Mouse (Mus musculus) embryonic facial prominence, embryonic 11.5 days (tissue): Measurements from ENCODE around the gene Serping1. TPM values are rescaled to one million over a fixed set of nuclear protein-coding genes. Genes with fewer than 3 reads are reported as not detected.
A peak's percentile ranks its signal among the peaks of the same experiment; 100 is the strongest.
"Not testable (repeated sequence)": the region's sequence is repeated elsewhere in the genome, so short reads cannot be mapped to it uniquely, and the experiment has no call there.

Source experiments
- ATAC-seq: fragments of 200-750 bp; cut with Nextera tagmentation; replicated peaks from 2 replicates; pipeline ENCODE4 v1.8.0; 2017; ENCODE audit warnings: low read depth; ENCODE audit not compliant: insufficient number of reproducible peaks, low FRiP score, low TSS enrichment
- DNase-seq: peaks from one replicate; pipeline ENCODE4 v3.0.0-alpha.2; 2015; ENCODE audit warnings: low spot score
- H3K27ac ChIP-seq: fragments of 300-500 bp; sonication (generic); replicated peaks from 2 replicates; pipeline ENCODE4 v1.5.1; 2014; ENCODE audit warnings: mild to moderate bottlenecking, low read depth, low read length, control low read depth
- H3K27me3 ChIP-seq: fragments of 300-500 bp; sonication (generic); 2 replicates; pipeline ENCODE4 v1.6.1; 2014; ENCODE audit warnings: mild to moderate bottlenecking, low read length, moderate library complexity, mixed read lengths; ENCODE audit not compliant: control insufficient read depth, insufficient read depth
- H3K36me3 ChIP-seq: fragments of 300-500 bp; sonication (generic); replicated peaks from 2 replicates; pipeline ENCODE4 v1.6.1; 2014; ENCODE audit warnings: low read depth, mild to moderate bottlenecking, low read length, moderate library complexity, mixed read lengths; ENCODE audit not compliant: control insufficient read depth, insufficient read depth
- H3K4me1 ChIP-seq: fragments of 300-500 bp; sonication (generic); 2 replicates; pipeline ENCODE4 v1.6.1; 2014; ENCODE audit warnings: low read length, mixed read lengths; ENCODE audit not compliant: control insufficient read depth, insufficient read depth
- H3K4me2 ChIP-seq: fragments of 300-500 bp; sonication (generic); 2 replicates; pipeline ENCODE4 v1.6.1; 2014; ENCODE audit warnings: low read depth, mild to moderate bottlenecking, control low read depth, low read length, moderate library complexity
- H3K4me3 ChIP-seq: fragments of 300-500 bp; sonication (generic); 2 replicates; pipeline ENCODE4 v1.5.1; 2014; ENCODE audit warnings: low read depth, low read length, control low read depth
- H3K9ac ChIP-seq: fragments of 300-500 bp; sonication (generic); replicated peaks from 2 replicates; pipeline ENCODE4 v1.6.1; 2014; ENCODE audit warnings: mild to moderate bottlenecking, control low read depth, low read length
- H3K9me3 ChIP-seq: fragments of 300-500 bp; sonication (generic); replicated peaks from 2 replicates; pipeline ENCODE4 v1.6.1; 2016; ENCODE audit warnings: mild to moderate bottlenecking, low read length, inconsistent platforms, mixed read lengths; ENCODE audit not compliant: control insufficient read depth
- WGBS: fragments of 180-500 bp; shearing (Covaris S2); extraction: QIAGEN DNeasy Blood & Tissue Kit; methylation state at CpG from one replicate; pipeline ENCODE4 v1.1.7; 2014; 5-methylcytosine and 5-hydroxymethylcytosine counted together
- polyA plus RNA-seq: library from polyadenylated mRNA; unstranded; fragments of >200 nt; fragmentation: Nextera tagmentation; extraction: Ambion mirVana; gene quantifications from 2 replicates; pipeline ENCODE4 v1.2.1, GENCODE M21; 2014

The Serping1 gene
- polyA plus RNA-seq, 1 experiment from 2014 or later = 21.0 TPM

GRCm38 (mm10) chr2:84809330-84809729 lies 34.1 kb upstream of the Serping1 start:
- no peak for DNase-seq
- no peak overlapping the region for H3K4me2 ChIP-seq
- no peak for ATAC-seq
- H3K9me3 ChIP-seq = no peaks in the 10 kb centered on the region
- H3K27ac ChIP-seq = no peak overlapping the region
- H3K9ac ChIP-seq = no peak overlapping the region
- no peak overlapping the region for H3K4me3 ChIP-seq
- H3K27me3 ChIP-seq = no peaks in the 10 kb centered on the region
- H3K36me3 ChIP-seq = no peaks in the 10 kb centered on the region
- H3K4me1 ChIP-seq = no peaks in the 10 kb centered on the region

- WGBS = 63% methylated on average over 5 of the region's 5 CpGs
These were observed 31.3 kb upstream of the Serping1 start for GRCm38 (mm10) chr2:84806546-84806945.

GRCm38 (mm10) chr2:84803963-84804362 lies 28.7 kb upstream of the Serping1 start:
- Histone ChIP-seq H3K9me3 (no peaks in the 10 kb centered on the region), H3K27me3 (no peaks in the 10 kb centered on the region), H3K27ac (no peak overlapping the region), H3K4me1 (no peaks in the 10 kb centered on the region), H3K4me3 (no peak overlapping the region), H3K9ac (no peak overlapping the region), H3K4me2 (no peak overlapping the region), H3K36me3 (no peaks in the 10 kb centered on the region)
- ATAC-seq (no peak), DNase-seq (no peak)
- WGBS = 94% methylated on average over 7 of the region's 7 CpGs

More at GRCm38 (mm10) chr2:84806546-84806945, 31.3 kb upstream of the Serping1 start:
- H3K27ac ChIP-seq = no peak overlapping the region
- DNase-seq = no peak
- no peaks in the 10 kb centered on the region for H3K4me1 ChIP-seq
- H3K4me2 ChIP-seq = no peak overlapping the region
- no peak for ATAC-seq
- H3K9ac ChIP-seq = no peak overlapping the region
- no peaks in the 10 kb centered on the region for H3K9me3 ChIP-seq
- no peaks in the 10 kb centered on the region for H3K27me3 ChIP-seq
- H3K4me3 ChIP-seq = no peak overlapping the region
- no peaks in the 10 kb centered on the region for H3K36me3 ChIP-seq

GRCm38 (mm10) chr2:84801223-84801622 lies 26.0 kb upstream of the Serping1 start:
- not testable (repeated sequence) for ATAC-seq, H3K36me3 ChIP-seq, H3K4me2 ChIP-seq, H3K9me3 ChIP-seq, H3K27me3 ChIP-seq, H3K4me1 ChIP-seq, H3K9ac ChIP-seq, H3K27ac ChIP-seq, H3K4me3 ChIP-seq, DNase-seq
- 73% methylated on average over 5 of the region's 5 CpGs for WGBS

GRCm38 (mm10) chr2:84800304-84800703 lies 25.1 kb upstream of the Serping1 start:
- no peak overlapping the region for H3K4me2 ChIP-seq
- 75% methylated on average over 4 of the region's 4 CpGs for WGBS
- DNase-seq (no peak), ATAC-seq (no peak)
- H3K9me3 ChIP-seq = no peaks in the 10 kb centered on the region
- H3K9ac ChIP-seq = no peak overlapping the region
- no peak overlapping the region for H3K4me3 ChIP-seq
- no peak overlapping the region for H3K27ac ChIP-seq
- no peaks in the 10 kb centered on the region for H3K4me1 ChIP-seq
- no peaks in the 10 kb centered on the region for H3K36me3 ChIP-seq
- no peaks in the 10 kb centered on the region for H3K27me3 ChIP-seq

- H3K9me3 ChIP-seq = no peaks in the 10 kb centered on the region
- no peaks in the 10 kb centered on the region for H3K27me3 ChIP-seq
- no peak overlapping the region for H3K27ac ChIP-seq
- H3K4me1 ChIP-seq = no peaks in the 10 kb centered on the region
- peak overlapping the region; percentile 44 for H3K4me3 ChIP-seq
- H3K4me2 ChIP-seq = peak overlapping the region; percentile 98
- DNase-seq = peak; percentile 83
- under 1% methylated on average over 11 of the region's 16 CpGs for WGBS
- peak overlapping the region; percentile 60 for H3K9ac ChIP-seq
- H3K36me3 ChIP-seq = no peaks in the 10 kb centered on the region
- ATAC-seq = peak; percentile 34; the same call in 1 of the 2 replicates
These were observed 23.9 kb upstream of the Serping1 start for GRCm38 (mm10) chr2:84799041-84799561.

- ATAC-seq (peak; percentile 77), DNase-seq (peak; percentile 72)
- under 1% methylated on average over 21 of the region's 21 CpGs for WGBS
- H3K36me3 ChIP-seq = no peaks in the 10 kb centered on the region
- H3K4me1 ChIP-seq = no peaks in the 10 kb centered on the region
- peak within 1 kb of the TSS; percentile 98 for H3K4me2 ChIP-seq
- H3K9ac ChIP-seq = peak within 1 kb of the TSS; percentile 60
- no peaks in the 10 kb centered on the region for H3K27me3 ChIP-seq
- H3K4me3 ChIP-seq = peak within 1 kb of the TSS; percentile 44
- H3K27ac ChIP-seq = no peak within 1 kb of the TSS
- no peaks in the 10 kb centered on the region for H3K9me3 ChIP-seq
These were observed 23.3 kb upstream of the Serping1 start, which contains the start of gene Ube2l6 for GRCm38 (mm10) chr2:84798493-84798921. Gene Ube2l6 (plus strand): TSS chr2:84798828.

- no peaks in the 10 kb centered on the region for H3K9me3 ChIP-seq
- DNase-seq = peak; percentile 92
- H3K27ac ChIP-seq = no peak overlapping the region
- H3K4me2 ChIP-seq = peak overlapping the region; percentile 98
- WGBS = 10% methylated on average over 13 of the region's 13 CpGs
- peak overlapping the region; percentile 60 for H3K9ac ChIP-seq
- no peaks in the 10 kb centered on the region for H3K36me3 ChIP-seq
- ATAC-seq = peak; percentile 58; the same call in 1 of the 2 replicates
- no peaks in the 10 kb centered on the region for H3K27me3 ChIP-seq
- peak overlapping the region; percentile 44 for H3K4me3 ChIP-seq
- H3K4me1 ChIP-seq = no peaks in the 10 kb centered on the region
These were observed 22.7 kb upstream of the Serping1 start for GRCm38 (mm10) chr2:84797833-84798492.
